Mouse (Mus musculus) hematopoietic stem cell, adult 5-6 weeks (primary cell): Measurements from ENCODE around the gene Tut7. TPM values are rescaled to one million over a fixed set of nuclear protein-coding genes. Genes with fewer than 3 reads are reported as not detected.
"Not testable (repeated sequence)": the region's sequence is repeated elsewhere in the genome, so short reads cannot be mapped to it uniquely, and the experiment has no call there.

Experiments
- ATAC-seq, 2 experiments: fragments of 125-278 bp in 1 of 2; replicated peaks in 1 of 2; 2 replicates each; pipeline ENCODE4 v1.8.0; 2016 to 2017; ENCODE audit warnings: inconsistent platforms in 2 of 2, mild to moderate bottlenecking in 2 of 2, moderate number of reproducible peaks in 2 of 2, low read depth in 1 of 2, moderate TSS enrichment in 1 of 2; ENCODE audit not compliant: low FRiP score in 2 of 2, poor library complexity in 2 of 2, severe bottlenecking in 2 of 2, insufficient read depth in 1 of 2, low TSS enrichment in 1 of 2
- total RNA-seq: library from RNA; stranded (forward); fragments of 172-1452, 232-1000 nt; gene quantifications from 2 replicates; pipeline ENCODE4 v1.2.3, GENCODE M21; 2017

The Tut7 gene
- total RNA-seq, 1 experiment from 2014 or later, result 207 TPM

DNA sequence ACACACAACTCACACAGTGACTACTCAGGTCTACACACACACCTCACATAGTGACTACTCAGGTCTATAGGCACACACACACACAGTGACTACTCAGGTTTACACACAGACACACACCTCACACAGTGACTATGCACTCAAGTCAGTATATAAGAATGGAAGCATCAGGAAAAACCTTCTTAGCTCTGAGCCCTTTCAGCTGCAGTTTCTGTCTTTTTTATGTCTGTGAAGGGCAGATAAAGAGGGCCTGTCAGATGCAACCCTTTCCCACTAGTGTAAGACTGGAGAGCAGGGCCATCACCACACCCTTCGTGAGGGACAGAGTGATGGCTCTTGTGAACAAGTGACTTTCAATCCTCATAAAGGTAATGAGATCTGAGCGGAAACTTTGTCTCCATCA lies 84.5 kb downstream of the Tut7 start:
- no peak for ATAC-seq

DNA sequence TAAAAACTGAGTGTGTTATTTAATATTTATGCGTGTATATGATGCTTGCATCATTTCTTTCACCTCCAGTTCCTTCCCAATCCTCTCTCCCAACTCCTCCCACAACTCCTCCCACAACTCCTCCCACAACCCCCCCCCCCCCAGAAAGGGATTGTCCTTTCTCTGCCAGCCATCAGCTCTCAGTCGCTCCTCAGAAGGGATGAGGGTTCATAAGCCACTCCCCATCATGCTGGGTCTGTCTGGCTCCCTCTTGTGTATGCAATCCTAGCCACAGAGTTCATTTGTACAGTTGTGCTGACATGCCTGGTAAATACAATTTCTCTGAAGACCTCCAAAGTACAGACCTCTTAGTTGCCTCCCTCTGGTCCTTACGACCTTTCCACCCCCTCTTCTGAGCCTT lies 87.8 kb downstream of the Tut7 start:
- ATAC-seq, result peak; percentile 77 to 78

DNA sequence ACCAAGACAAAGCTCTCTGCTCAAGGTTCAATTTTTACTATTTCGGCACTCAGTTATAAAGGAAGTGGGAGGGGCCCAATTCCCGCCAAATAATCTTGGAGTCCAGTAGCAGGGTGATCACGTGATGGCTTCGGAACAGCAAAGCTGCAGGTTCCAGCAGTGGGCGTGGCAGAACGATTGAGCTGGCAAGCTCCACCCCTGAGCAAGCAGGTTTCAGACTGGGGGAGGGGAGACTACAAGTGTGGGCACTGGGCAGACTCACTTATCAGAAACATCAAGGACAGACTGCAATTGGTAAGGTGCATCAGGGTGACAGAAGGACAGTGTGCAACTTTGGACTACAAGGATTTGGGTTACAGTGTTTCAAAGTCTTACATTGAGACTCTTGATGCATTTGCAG lies 88.6 kb downstream of the Tut7 start:
- not testable (repeated sequence) for ATAC-seq

DNA sequence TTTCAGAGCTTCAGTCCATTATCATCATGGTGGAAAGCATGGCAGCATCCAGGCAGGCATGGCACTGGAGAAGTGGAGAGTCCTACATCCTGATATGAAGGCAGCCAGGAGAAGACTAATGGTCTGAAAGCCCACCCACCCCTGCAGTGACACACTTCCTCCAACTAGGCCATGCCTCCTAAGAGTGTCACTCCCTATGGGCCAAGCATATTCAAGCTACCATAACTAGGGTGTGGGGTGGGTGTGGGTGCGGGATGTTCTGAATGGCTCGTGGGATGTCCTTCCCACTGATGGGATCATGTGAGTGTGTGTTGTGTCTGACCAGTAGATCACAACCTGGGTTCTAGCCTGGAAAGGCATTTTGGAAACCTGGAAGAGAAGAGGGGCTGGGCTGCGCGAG lies 89.0 kb downstream of the Tut7 start:
- ATAC-seq, result no peak

DNA sequence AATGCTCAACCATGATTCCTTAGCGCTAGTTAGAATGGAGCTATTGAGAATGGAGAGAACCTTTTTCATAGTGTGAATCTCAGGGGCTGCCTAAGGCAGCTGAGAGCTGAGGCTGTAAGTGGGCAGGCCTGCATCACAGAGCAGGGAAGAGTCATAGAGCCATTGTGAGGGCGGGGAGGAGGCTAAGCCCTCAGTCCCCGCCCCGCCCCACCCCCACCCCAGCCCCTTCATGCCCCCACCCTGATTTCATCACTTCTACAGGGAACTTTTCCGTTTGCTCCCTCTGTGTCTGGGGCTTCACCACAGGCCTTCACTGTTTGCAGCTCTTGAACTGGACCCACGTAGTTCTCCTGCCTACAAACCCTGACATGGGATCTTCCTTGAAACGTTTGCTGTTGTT lies 91.3 kb downstream of the Tut7 start, which contains the start of gene Spata31d1d:
Spata31d1d (minus strand) TSS at position 101 of the 400 bp plus-strand sequence.
- no peak for ATAC-seq

DNA sequence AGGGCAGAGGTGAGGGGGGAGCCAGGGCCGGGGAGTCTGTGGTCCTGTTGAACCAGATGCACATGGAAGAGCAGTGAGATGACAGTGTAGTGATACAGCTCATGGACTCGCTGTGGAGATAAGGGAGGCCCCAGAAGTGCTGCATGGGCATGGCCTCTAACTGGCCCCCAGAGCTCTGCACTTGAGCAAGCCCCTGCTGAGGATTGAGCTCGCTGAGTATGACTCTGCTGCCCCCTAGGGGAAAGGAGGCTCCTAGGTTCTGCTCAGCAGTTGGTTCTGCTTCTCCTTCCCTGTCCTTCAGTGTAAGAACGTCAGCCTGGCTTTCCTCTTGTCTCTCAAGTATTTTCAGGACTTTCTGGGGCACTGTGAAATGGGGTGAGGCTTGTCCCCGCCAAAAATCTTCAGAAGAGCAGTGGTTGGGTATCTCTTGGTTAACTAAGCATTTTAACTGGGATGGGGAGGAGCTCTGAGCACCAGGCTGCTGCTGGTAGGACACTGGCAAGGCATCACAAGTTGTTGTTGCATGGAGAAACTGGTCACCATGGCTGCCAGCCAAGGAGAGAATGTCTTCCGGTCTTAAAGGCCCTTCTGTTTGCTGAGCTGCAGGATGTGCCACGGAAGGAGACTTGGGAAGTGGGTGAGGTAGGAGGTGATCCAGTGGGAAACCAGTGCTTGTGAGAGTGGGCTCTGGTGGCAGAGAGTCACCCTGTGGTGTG lies 94.4 kb downstream of the Tut7 start:
- ATAC-seq, result peak; percentile 91 to 92

DNA sequence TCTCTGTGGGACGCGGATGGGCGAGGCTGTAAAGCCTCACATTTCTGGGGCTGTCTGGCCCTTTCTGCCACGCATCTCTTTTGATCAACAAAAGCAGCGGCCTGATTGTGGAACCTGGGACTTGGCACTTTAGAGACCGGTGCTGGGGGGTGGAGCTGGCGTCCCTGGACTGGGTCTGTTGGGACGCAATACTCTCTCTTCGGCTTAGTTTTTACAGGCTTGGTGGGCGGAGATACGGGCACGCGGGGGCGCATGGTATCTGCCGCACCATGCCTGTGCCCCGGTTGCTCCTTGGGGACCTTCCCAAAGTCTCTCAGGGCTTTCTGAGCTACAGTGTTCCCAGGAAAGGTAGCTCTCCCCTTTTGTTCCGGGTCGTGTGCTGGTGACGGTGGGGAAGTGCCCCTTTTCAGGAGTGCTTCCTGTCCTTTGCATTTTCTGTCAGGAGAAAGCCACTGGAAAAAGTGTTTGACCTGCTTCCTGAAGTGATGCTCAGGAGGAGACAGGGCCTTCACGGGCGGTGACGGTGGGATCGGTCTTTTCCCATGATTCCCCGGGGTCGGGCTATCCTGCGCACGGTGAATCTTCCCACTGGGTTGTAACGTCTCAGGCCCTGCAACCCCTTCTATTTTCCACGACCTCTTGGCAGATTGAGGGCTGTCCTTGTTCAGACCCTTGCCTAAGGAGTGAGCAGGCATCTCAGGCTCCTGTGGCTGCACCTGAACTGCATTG lies 96.6 kb downstream of the Tut7 start:
- ATAC-seq, result no peak

DNA sequence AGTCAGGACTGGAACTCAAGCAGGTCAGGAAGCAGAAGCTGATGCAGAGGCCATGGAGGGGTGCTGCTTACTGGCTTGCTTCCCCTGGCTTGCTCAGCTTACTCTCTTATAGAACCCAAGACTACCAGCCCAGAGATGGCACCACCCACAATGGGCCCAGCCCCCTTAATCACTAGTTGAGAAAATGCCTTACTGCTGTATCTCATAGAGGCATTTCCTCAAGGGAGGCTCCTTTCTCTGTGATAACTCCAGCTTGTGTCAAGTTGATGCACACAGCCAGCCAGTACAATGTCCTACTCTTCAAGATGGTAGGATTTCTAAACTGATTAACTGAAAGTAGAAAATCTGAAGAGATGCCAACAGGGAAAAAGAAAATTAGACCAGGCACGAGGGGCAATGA lies 100.9 kb downstream of the Tut7 start:
- not testable (repeated sequence) for ATAC-seq

Other genes starting within 250 kb of the Tut7 start
- gene Agtpbp1, start 237.9 kb downstream of the Tut7 start, total RNA-seq, result 42.8 and 84.4 TPM in 2 replicates
- 58.2 and 78.1 TPM in 2 replicates for gene Naa35, start 237.9 kb downstream of the Tut7 start, total RNA-seq
- gene Golm1, start 147.3 kb downstream of the Tut7 start, total RNA-seq, result 29.8 and 41.9 TPM in 2 replicates
- not detected in 2 replicates for gene 4921517D22Rik, start 129.0 kb downstream of the Tut7 start, total RNA-seq
- gene Spata31d1a, start 112.8 kb downstream of the Tut7 start, total RNA-seq, result not detected in 2 replicates
- gene Spata31d1b, start 110.9 kb downstream of the Tut7 start, total RNA-seq, result not detected in 2 replicates
- not detected in 2 replicates for gene Spata31d1d, start 91.4 kb downstream of the Tut7 start, total RNA-seq
- 0.25 TPM in 1 of 2 replicates, not detected in the other for gene 1700014D04Rik, start 76.4 kb downstream of the Tut7 start, total RNA-seq
- gene Isca1, start 53.3 kb downstream of the Tut7 start, total RNA-seq, result 64.3 and 67.8 TPM in 2 replicates
- 18.4 TPM in 1 of 2 replicates, not detected in the other for gene Gm49354, start 40.9 kb downstream of the Tut7 start, total RNA-seq